Mouse (Mus musculus) urinary bladder, postnatal 10 days (tissue): ENCODE data around the gene Gm7945.
"Not testable (repeated sequence)": the region's sequence is repeated elsewhere in the genome, so short reads cannot be mapped to it uniquely, and the experiment has no call there.

Experiments
- DNase-seq: peaks from one replicate; pipeline ENCODE4 v3.0.0; 2022; ENCODE audit warnings: low spot score

Gene Gm7945

DNA sequence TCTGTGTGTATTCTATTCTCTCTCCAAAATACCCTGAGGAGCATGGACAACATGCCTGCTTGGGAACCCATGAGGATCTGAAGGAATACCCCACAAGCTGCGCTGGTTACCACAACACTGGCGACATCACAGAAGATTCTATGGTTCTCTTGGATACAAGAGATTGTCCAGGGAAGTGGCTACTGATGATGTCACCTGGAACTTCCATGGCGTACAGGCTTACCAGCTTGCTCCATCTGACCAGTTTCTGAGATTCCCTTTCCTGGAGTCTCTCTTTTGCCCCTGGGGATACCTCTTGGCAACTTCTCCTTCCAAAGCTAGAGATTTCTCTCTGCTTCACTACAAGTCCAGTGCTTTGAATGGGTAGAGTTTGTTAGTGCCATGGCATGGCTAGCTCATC, at the start of gene Gm7945:
Gene Gm7945, minus strand, starts transcription at position 101 of the 400 bp plus-strand sequence.
- DNase-seq, result not testable (repeated sequence)

DNA sequence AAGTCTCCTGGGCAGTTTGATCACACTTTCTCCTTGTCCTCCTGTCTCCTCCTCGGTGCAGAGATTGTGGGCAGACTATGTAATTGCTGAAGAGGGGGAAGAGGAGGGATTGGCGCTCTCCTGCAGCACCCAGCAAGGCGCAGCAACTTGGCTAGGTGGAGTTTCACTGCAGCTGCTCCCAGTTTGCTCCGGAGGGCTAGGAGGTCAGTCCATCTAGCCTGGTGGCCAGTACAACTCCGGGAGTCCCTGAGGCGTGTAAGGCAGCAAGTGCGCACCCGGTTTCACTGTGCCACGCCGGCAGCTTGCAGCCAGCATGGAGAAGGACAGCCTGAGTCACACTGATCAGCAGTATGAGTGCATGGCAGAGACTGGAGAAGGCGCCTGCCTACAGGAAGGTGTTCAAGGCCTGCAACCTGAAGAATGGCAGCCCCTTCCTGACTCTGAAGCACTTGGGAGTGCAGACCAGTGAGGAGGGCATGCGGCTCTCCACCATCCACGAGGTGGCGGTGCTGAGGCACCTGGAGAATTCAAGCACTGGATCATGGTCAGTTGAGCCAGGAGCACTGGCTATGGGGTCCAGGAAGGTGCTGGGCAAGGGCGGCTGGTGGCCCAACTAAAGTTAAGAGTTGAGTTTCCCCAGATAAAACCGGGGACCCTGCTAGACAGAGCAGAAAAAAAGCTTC, 39.4 kb upstream of the Gm7945 start:
- DNase-seq, result not testable (repeated sequence)

DNA sequence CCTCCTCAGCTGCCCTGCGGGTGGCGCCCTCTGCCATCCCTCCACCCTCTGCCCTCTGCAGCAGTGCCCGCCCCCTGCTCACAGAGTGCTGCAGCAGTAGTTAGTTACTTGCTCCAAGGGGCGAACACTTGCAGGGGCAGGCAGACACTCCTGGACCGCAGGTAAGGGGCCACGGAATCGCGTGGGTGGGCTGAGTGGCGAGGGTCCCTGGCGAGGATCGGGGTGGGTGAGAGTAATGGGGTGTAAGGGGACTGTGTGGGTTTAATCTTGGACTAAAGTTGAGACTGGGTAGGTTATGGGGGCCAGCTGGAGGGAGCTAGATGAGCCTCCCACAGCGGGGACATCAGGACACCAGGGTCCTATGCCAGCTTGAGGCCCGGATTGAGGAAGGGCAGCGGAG, 38.5 kb upstream of the Gm7945 start:
- DNase-seq, result not testable (repeated sequence)

DNA sequence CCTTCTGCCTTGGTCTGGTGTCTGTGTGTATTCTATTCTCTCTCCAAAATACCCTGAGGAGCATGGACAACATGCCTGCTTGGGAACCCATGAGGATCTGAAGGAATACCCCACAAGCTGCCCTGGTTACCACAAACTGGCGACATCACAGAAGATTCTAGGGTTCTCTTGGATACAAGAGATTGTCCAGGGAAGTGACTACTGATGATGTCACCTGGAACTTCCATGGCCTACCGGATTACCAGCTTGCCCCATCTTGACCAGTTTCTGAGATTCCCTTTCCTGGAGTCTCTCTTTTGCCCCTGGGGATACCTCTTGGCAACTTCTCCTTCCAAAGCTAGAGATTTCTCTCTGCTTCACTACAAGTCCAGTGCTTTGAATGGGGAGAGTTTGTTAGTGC, 22.0 kb upstream of the Gm7945 start, which contains the start of gene Gm6482:
Gene Gm6482, minus strand, starts transcription at position 101 of the 400 bp plus-strand sequence.
- DNase-seq, result not testable (repeated sequence)

DNA sequence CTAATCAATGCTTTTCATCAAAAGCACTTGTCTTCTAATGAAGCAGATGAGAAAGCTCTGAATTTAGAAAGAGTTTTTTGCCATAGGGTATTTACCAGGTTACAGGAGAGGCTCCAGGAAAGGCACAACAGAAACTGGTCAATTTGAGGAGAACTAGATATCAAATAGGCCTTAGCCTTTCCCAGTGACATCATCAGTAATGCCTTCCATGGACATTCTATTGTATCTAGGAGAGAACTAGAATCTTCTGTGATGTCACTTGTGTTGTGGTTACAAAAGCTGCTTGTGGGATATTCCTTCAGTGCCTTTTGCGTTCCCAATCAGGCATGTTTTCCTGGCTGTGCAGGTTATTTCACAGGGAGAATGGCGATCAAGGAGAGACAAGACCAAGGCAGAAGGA, 37.9 kb downstream of the Gm7945 start, which contains the start of gene Gm5798:
Gene Gm5798, plus strand, starts transcription at position 301 of the 400 bp plus-strand sequence.
- not testable (repeated sequence) for DNase-seq
